Mouse (Mus musculus): Measurements from ENCODE around the gene Capza1. TPM values are rescaled to one million over a fixed set of nuclear protein-coding genes. Genes with fewer than 3 reads are reported as not detected.
A peak's percentile ranks its signal among the peaks of the same experiment; 100 is the strongest.
"Not testable (repeated sequence)": the region's sequence is repeated elsewhere in the genome, so short reads cannot be mapped to it uniquely, and the experiment has no call there.

The Capza1 gene
- total RNA-seq, 2 experiments from 2014 or later = 31.9 to 47.9 TPM

DNA sequence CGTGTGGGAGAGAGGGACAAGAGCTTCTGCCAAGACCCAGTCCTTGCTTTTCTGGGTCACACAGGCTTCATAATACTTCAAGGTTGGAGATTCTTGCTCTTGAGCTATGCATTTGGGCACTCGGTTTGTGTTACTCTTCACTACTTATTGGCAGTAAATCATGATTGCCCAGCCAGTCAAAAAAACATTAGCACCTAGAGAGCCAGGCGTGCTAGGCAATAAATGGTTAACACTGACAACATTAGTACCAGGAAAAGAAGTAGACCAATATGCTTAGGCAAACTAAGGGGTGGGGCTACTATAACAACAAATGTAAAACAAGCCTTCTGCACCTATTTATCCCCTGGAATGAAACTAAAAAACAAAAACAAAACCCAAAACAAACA lies 45.6 kb downstream of the Capza1 start:
- no peak for DNase-seq (ENCODE audit: low spot score in 2 of 2)
- intact Hi-C loops (cut with DNase I) = no loop called here

DNA sequence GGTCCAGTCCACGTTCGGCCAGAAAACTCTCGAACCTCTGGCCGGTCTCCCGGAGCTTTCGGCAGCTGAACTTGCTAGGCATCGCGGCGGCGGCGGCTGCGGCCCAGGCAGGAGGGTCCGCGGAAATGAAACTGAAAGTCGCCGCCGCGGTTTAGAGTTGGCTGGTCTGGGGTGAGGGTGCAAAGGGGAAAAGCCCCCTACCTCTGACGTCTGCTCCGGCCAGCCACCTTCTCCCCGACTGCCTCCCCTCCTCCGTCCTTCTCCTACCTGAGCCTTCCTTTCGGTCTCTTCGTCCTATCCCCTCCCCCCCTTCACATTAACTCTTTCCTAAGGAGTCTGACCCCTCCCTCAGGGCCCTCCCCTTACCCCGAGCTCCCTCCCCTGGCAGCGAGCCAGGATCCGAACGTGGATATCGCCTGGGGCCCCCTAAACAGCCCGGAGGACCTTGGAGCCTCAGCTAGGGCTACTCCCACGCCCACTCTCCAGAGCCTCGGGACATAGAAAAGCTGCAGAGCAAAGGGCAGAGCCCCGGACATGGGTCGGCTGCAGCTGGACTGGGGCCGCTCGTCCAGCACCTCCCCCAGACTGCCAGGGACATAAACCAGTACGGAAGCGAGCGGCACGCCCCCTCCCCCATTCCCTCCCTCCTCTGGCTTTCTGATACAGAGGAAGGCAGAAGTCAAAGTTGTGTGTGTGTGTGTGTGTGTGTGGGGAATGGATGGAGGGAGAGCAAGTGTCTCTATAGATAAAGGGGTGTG lies 46.1 kb downstream of the Capza1 start, which contains the start of gene Mov10:
Gene Mov10, minus strand, starts transcription at position 573 of the 758 bp plus-strand sequence.
- intact Hi-C loops (cut with DNase I) = no loop called here
- peak; percentile 34 to 48 for DNase-seq (ENCODE audit: low spot score in 2 of 2)

- intact Hi-C loops (cut with DNase I) = no loop called here
Observed at GRCm38 (mm10) chr3:104817481-104817990, 46.8 kb downstream of the Capza1 start.

DNA sequence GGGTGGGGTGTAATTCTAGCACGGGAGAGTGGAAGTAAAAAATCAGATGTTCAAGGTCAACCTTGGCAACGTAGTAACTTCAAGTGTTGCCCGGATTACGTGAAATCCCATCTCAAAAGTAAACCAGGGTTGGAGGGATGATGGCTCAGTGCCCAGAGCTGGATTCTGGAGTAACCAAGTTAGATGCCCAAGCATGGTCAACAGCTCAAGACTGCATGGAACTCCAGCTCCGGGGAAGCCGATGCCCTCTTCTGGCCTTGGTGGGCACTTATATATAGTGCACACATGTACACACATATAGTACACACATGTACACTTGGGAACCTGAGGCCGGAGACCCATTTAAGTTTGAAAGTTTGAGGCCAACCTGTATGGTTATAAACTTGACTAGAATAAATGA lies 48.2 kb downstream of the Capza1 start:
- no peak for DNase-seq (ENCODE audit: low spot score in 2 of 2)
- intact Hi-C loops (cut with DNase I) = no loop called here

More at GRCm38 (mm10) chr3:104817481-104817990, 46.8 kb downstream of the Capza1 start:
- DNase-seq (ENCODE audit: low spot score in 2 of 2) = peak; percentile 44 to 51

- intact Hi-C loops (cut with DNase I) = no loop called here
Observed at GRCm38 (mm10) chr3:104815346-104815745, 49.0 kb downstream of the Capza1 start.

DNA sequence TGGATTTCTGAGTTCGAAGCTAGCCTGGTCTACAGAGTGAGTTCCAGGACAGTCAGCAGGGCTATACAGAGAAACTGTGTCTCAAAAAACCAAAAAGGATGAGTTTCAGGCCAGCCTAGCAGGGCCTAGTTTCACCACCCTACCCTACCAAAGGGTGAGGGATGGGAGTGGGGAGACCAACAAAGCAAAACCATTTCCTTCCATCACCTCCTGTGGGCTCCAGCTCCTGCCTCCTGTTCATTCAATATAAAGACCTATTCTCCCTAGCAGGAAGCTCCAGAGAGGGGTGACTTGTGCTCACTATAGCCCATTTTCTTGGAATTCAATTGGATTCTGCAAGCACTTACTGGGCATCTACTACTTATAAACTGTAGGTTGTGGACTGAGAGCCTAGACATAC lies 49.6 kb downstream of the Capza1 start:
- intact Hi-C loops (cut with DNase I) = no loop called here
- no peak for DNase-seq (ENCODE audit: low spot score in 2 of 2)

More at GRCm38 (mm10) chr3:104815346-104815745, 49.0 kb downstream of the Capza1 start:
- DNase-seq (ENCODE audit: low spot score in 2 of 2) = no peak

DNA sequence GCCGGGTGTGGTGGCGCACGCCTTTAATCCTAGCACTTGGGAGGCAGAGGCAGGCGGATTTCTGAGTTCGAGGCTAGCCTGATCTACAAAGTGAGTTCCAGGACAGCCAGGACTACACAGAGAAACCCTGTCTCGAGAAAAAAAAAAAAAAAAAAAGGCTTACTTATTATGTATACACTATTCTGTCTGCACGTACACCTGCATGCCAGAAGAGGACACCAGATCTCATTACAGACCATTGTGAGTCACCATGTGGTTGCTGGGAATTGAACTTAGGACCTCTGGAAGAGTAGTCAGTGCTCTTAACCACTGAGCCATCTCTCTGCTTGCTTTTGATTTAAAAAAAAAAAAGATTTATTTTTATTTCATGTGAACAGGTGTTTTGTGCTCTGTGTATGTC lies 51.1 kb downstream of the Capza1 start:
- intact Hi-C loops (cut with DNase I); DNase-seq (ENCODE audit: low spot score in 2 of 2): not testable (repeated sequence)

DNA sequence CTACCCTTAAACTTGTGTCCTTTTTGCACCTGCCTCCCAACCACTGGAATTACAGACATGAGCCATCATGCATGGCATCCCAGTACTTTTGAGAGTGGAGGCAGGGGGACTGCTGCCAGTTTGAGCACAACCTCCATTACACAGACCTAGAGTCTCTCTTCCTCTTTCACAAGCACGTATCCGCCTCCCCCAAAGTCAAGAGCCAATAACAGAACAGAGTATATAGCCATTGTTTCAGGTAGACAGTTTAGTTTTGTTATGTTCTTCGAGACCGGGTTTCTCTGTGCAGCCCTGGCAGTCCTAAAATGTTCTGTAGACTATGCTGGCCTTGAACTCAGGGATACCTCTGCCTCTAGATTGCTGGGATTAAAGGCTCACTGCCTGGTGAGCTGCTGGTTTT lies 52.1 kb downstream of the Capza1 start:
- intact Hi-C loops (cut with DNase I) = no loop called here
- no peak for DNase-seq (ENCODE audit: low spot score in 2 of 2)

DNA sequence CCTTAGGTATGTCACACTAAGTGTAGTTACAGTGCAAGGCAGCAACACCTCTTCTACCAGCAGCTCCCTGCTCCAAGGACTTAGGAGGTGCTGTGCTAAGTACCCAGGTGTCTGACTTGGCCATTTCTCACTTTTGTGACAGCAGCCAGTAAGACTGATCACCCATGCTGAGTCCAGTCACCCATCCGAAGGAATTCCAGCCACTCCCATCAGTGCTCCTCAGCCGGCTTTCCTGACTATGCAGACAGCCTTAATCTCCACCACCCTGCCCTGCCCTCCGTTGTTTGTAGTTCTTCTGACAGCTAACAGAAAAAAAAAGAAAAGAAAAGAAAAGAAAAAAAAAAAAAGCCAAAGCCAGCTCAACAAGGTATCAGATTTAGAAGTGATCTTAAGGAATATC lies 52.6 kb downstream of the Capza1 start:
- no peak for DNase-seq (ENCODE audit: low spot score in 2 of 2)
- intact Hi-C loops (cut with DNase I) = no loop called here

- DNase-seq (ENCODE audit: low spot score in 2 of 2) = no peak
- intact Hi-C loops (cut with DNase I) = no loop called here
Observed at GRCm38 (mm10) chr3:104805539-104805938, 58.8 kb downstream of the Capza1 start.

DNA sequence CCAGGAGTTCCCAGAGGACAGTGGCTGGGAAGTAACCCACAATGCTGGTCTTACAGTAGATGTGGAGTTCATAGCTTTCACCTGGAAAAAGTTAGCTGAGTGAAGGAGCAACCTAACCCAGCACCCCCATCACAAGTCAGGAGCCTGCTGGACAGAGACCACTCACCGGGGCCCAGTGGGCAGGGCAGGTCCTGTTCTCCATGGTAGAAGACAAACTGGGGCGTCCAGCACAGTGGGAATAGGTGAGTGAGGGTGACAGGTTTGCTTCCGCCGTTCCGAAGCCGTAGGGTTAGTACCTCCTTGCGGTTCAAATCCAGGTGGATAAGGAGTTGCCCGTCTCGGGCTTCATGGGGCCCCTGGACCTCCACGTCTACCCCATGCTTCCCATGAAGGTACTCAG lies 60.0 kb downstream of the Capza1 start:
- DNase-seq (ENCODE audit: low spot score in 2 of 2) = no peak

GRCm38 (mm10) chr3:104801481-104801880 lies 62.8 kb downstream of the Capza1 start:
- no peak for DNase-seq (ENCODE audit: low spot score in 2 of 2)
- intact Hi-C loops (cut with DNase I) = no loop called here

More for the DNA sequence above, 60.0 kb downstream of the Capza1 start:
- intact Hi-C loops (cut with DNase I) = no loop called here

GRCm38 (mm10) chr3:104800681-104801080 lies 63.6 kb downstream of the Capza1 start:
- intact Hi-C loops (cut with DNase I) = no loop called here
- no peak for DNase-seq (ENCODE audit: low spot score in 2 of 2)

DNA sequence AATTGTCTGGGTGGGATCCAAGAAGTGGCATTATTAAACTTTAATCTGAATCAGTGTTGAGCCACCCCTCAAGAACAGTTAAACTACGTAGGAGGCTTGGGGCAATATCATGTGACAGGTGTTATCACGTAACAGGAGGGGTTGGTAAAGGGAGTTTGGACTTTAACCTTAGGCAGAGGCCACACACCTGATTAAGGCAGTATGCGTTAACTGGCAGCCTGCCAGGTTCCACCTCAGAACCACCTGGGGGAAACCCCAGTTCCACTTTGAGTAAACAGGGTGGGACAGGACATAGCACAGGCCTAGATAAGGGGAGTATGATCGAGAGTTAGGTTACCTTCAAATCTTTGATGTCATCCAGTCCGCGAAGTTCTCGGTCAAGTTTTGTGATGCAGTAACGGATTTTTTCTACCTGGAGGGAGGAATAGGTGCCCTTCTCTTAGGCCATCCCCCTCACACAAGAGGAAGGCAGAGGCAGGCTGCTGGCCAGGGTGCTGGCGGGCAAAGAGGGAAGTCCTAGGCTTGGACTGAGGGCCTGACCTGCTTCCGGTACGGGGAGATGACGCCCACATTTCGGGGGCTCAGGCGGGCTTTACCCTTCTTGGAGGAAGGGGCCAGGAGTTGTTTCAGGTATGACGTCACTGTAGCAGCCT lies 67.7 kb downstream of the Capza1 start:
- DNase-seq (ENCODE audit: low spot score in 2 of 2) = no peak
- intact Hi-C loops (cut with DNase I) = no loop called here

GRCm38 (mm10) chr3:104795661-104796340 lies 68.5 kb downstream of the Capza1 start:
- DNase-seq (ENCODE audit: low spot score in 2 of 2) = no peak

GRCm38 (mm10) chr3:104794953-104795470 lies 69.3 kb downstream of the Capza1 start:
- intact Hi-C loops (cut with DNase I) = loop anchor here (5.0 kb wide), 1 partner anchor 262 kb away; no protein-coding TSS in a partner anchor

More at GRCm38 (mm10) chr3:104795661-104796340, 68.5 kb downstream of the Capza1 start:
- intact Hi-C loops (cut with DNase I) = no loop called here

DNA sequence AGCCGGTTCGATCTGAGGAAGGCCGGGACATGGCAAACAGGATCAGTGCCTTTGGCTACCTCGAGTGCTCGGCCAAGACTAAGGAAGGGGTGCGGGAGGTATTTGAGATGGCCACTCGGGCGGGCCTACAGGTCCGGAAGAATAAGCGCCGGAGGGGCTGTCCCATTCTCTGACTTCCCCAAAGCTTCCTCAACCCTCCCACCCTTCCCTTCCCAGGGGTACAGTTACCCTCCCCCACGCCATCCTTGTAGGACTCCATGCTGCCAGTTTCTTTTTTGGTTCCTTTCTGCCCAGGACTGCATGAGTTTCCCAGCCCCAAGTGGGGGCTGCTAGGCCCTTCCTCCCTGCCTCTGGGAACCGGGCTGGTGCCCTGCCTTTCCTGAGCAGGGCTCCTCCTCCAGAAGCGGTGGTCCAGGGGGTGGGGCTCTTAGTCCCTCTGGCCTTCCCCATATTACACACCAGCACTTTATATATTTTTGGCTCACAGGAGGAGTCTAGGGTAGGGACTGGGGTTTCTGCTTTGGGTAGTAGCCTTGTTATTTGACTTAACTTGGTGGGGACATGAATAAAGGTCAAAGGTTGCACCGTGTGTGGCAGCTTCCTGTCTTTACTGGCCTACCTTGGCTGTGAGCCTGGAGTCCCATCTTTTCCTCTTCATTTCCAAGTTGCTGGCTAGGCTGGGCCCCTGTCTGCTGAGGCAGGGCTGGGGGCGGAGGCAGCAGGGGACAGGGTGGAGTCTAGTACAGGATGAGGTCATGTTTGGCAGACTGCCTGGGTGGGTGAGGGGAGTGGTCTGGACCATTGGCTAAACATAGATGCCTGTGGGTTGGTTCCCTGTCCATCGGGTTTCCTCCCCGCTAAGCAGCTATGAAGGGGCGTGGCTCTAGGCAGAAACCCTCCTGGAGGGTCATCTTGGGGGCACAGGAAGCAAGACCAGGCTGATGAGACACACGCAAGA lies 70.2 kb downstream of the Capza1 start:
- intact Hi-C loops (cut with DNase I) = loop anchor here (5.0 kb wide), 1 partner anchor 263 kb away; no protein-coding TSS in a partner anchor
- peak; percentile 58 to 71 for DNase-seq (ENCODE audit: low spot score in 2 of 2)

More at GRCm38 (mm10) chr3:104794953-104795470, 69.3 kb downstream of the Capza1 start:
- no peak for DNase-seq (ENCODE audit: low spot score in 2 of 2)
